ENCODE assay signal across 9 mouse cellular contexts in genomic region chr16:13673114-13673513, GRCm38 (mm10). TPM values are rescaled to one million over a fixed set of nuclear protein-coding genes. Genes with fewer than 3 reads are reported as not detected.
DNase-seq lines count a peak whose midpoint lies in the region; ATAC-seq lines count a peak whose summit lies in the region.
"Had no signal": no experiment of that assay in that cellular context is flagged by ENCODE, and none has a peak within 500 bp of the region (broad histone marks: within the 10 kb centered on the region; RNA-seq: fewer than 3 reads in every experiment).

No protein-coding gene starts in this region.

- no peak overlapping the region; the same call in 1 of the 2 replicates for H3K9ac ChIP-seq in kidney, embryonic 14.5 days (ENCODE audit: low read depth, low read length)
- no peak overlapping the region for H3K9ac ChIP-seq in embryonic facial prominence, embryonic 13.5 days
- no peak overlapping the region for H3K9ac ChIP-seq in intestine, embryonic 14.5 days (ENCODE audit: low read length)
- no peak overlapping the region for H3K9ac ChIP-seq in midbrain, embryonic 15.5 days

- 84% methylated on average over 5 of the region's 5 CpGs for WGBS in kidney, embryonic 14.5 days
- WGBS in embryonic facial prominence, embryonic 13.5 days, result 78% methylated on average over 5 of the region's 5 CpGs
- WGBS in intestine, embryonic 14.5 days, result 79% methylated on average over 5 of the region's 5 CpGs
- 83% methylated on average over 5 of the region's 5 CpGs for WGBS in midbrain, embryonic 15.5 days

- no peak for ATAC-seq in kidney, embryonic 14.5 days (ENCODE audit: low FRiP score, low TSS enrichment)
- no peak for ATAC-seq in embryonic facial prominence, embryonic 13.5 days (ENCODE audit: insufficient number of reproducible peaks, insufficient read depth, low FRiP score, low TSS enrichment, low read depth)
- ATAC-seq in intestine, embryonic 14.5 days (replicated peaks; ENCODE audit: low FRiP score, low TSS enrichment, low read depth), result no peak
- ATAC-seq in midbrain, embryonic 15.5 days (replicated peaks), result no peak

- H3K4me3 ChIP-seq in kidney, embryonic 14.5 days (ENCODE audit: low read length), result peak overlapping the region; percentile 97; the same call in 1 of the 2 replicates
- peak overlapping the region; percentile 97 for H3K4me3 ChIP-seq in embryonic facial prominence, embryonic 13.5 days
- peak overlapping the region; percentile 93 for H3K4me3 ChIP-seq in intestine, embryonic 14.5 days (ENCODE audit: low read depth, low read length)
- H3K4me3 ChIP-seq in midbrain, embryonic 15.5 days, result peak overlapping the region; percentile 95

- H3K4me1 ChIP-seq in kidney, embryonic 14.5 days (ENCODE audit: control insufficient read depth, insufficient read depth, low read length), result peaks cover 6% of the 10 kb centered on the region; the same call in 1 of the 2 replicates
- peaks cover 10% of the 10 kb centered on the region for H3K4me1 ChIP-seq in embryonic facial prominence, embryonic 13.5 days
- peaks cover 6% of the 10 kb centered on the region; the same call in 1 of the 2 replicates for H3K4me1 ChIP-seq in intestine, embryonic 14.5 days (replicated peaks; ENCODE audit: control insufficient read depth, insufficient read depth, low read length)
- peaks cover 13% of the 10 kb centered on the region for H3K4me1 ChIP-seq in midbrain, embryonic 15.5 days

- no peaks in the 10 kb centered on the region for H3K9me3 ChIP-seq in kidney, embryonic 14.5 days (ENCODE audit: control insufficient read depth, low read length)
- H3K9me3 ChIP-seq in embryonic facial prominence, embryonic 13.5 days, result no peaks in the 10 kb centered on the region
- no peaks in the 10 kb centered on the region for H3K9me3 ChIP-seq in intestine, embryonic 14.5 days (ENCODE audit: control insufficient read depth, low read length)
- H3K9me3 ChIP-seq in midbrain, embryonic 15.5 days, result no peaks in the 10 kb centered on the region

- peak overlapping the region; percentile 75 for H3K4me2 ChIP-seq in kidney, embryonic 14.5 days (replicated peaks; ENCODE audit: low read depth, low read length)
- H3K4me2 ChIP-seq in embryonic facial prominence, embryonic 13.5 days, result peak overlapping the region; percentile 77
- H3K4me2 ChIP-seq in intestine, embryonic 14.5 days (ENCODE audit: low read length), result peak overlapping the region; percentile 77
- H3K4me2 ChIP-seq in midbrain, embryonic 15.5 days, result peak overlapping the region; percentile 71

- no peak for DNase-seq in kidney, postnatal 36 days
- no peak for DNase-seq in intestine, embryonic 14.5 days (ENCODE audit: low spot score)
- no peak for DNase-seq in right cerebral cortex, postnatal 4 days
- no peak for DNase-seq in thymus, postnatal 0 days (ENCODE audit: low spot score)
- no peak for DNase-seq in spleen, adult 18-20 months

- no peak overlapping the region for H3K27ac ChIP-seq in kidney, embryonic 14.5 days (ENCODE audit: low read depth, low read length)
- no peak overlapping the region for H3K27ac ChIP-seq in embryonic facial prominence, embryonic 13.5 days
- no peak overlapping the region for H3K27ac ChIP-seq in intestine, embryonic 14.5 days (ENCODE audit: low read depth)
- H3K27ac ChIP-seq in midbrain, embryonic 15.5 days, result no peak overlapping the region

- peaks cover 21% of the 10 kb centered on the region for H3K36me3 ChIP-seq in kidney, embryonic 14.5 days (ENCODE audit: control insufficient read depth, insufficient read depth, low read length)
- peaks cover 19% of the 10 kb centered on the region for H3K36me3 ChIP-seq in embryonic facial prominence, embryonic 13.5 days
- H3K36me3 ChIP-seq in intestine, embryonic 14.5 days (ENCODE audit: control insufficient read depth, insufficient read depth, low read length), result peaks cover 23% of the 10 kb centered on the region
- peaks cover 20% of the 10 kb centered on the region for H3K36me3 ChIP-seq in midbrain, embryonic 15.5 days (replicated peaks)

- no peaks in the 10 kb centered on the region for H3K27me3 ChIP-seq in kidney, embryonic 14.5 days (ENCODE audit: control insufficient read depth, insufficient read depth, low read length)
- no peaks in the 10 kb centered on the region for H3K27me3 ChIP-seq in embryonic facial prominence, embryonic 13.5 days
- no peaks in the 10 kb centered on the region for H3K27me3 ChIP-seq in intestine, embryonic 14.5 days (replicated peaks; ENCODE audit: control insufficient read depth, insufficient read depth, low read length)
- H3K27me3 ChIP-seq in midbrain, embryonic 15.5 days (replicated peaks), result no peaks in the 10 kb centered on the region

RNA-seq across cellular contexts. Expression of gene 3110001I22Rik, which starts 1.4 kb away (rescaled TPM):
- 6.9 and 7.3 TPM in 2 replicates for polyA plus RNA-seq in kidney, embryonic 14.5 days (2014; fragmentation: Nextera tagmentation; extraction: Ambion mirVana)
- 6.2 and 7.1 TPM in 2 replicates for polyA plus RNA-seq in embryonic facial prominence, embryonic 13.5 days (2015; fragmentation: Nextera tagmentation; extraction: Ambion mirVana)
- 5.5 and 6.0 TPM in 2 replicates for polyA plus RNA-seq in intestine, embryonic 14.5 days (2014; fragmentation: Nextera tagmentation; extraction: Ambion mirVana)
- 6.5 and 7.4 TPM in 2 replicates for polyA plus RNA-seq in midbrain, embryonic 15.5 days (2015; fragmentation: Nextera tagmentation; extraction: Ambion mirVana)
- polyA plus RNA-seq in thymus, postnatal 0 days (2015; fragmentation: Nextera tagmentation; extraction: Ambion mirVana), result 8.5 TPM in 2 replicates

RNA-seq across cellular contexts. Expression of gene Bfar, which starts 1.5 kb away (rescaled TPM):
- polyA plus RNA-seq in kidney, embryonic 14.5 days (2014; fragmentation: Nextera tagmentation; extraction: Ambion mirVana), result 50.3 and 51.1 TPM in 2 replicates
- polyA plus RNA-seq in embryonic facial prominence, embryonic 13.5 days (2015; fragmentation: Nextera tagmentation; extraction: Ambion mirVana), result 47.6 and 53.1 TPM in 2 replicates
- polyA plus RNA-seq in intestine, embryonic 14.5 days (2014; fragmentation: Nextera tagmentation; extraction: Ambion mirVana), result 43.3 and 50.1 TPM in 2 replicates
- 54.9 and 56.4 TPM in 2 replicates for polyA plus RNA-seq in midbrain, embryonic 15.5 days (2015; fragmentation: Nextera tagmentation; extraction: Ambion mirVana)
- 39.4 and 40.5 TPM in 2 replicates for polyA plus RNA-seq in thymus, postnatal 0 days (2015; fragmentation: Nextera tagmentation; extraction: Ambion mirVana)

RNA-seq across cellular contexts. Expression of gene Parn, which starts 5.1 kb away (rescaled TPM):
- polyA plus RNA-seq in kidney, embryonic 14.5 days (2014; fragmentation: Nextera tagmentation; extraction: Ambion mirVana), result 25.6 and 42.1 TPM in 2 replicates
- polyA plus RNA-seq in embryonic facial prominence, embryonic 13.5 days (2015; fragmentation: Nextera tagmentation; extraction: Ambion mirVana), result 41.8 and 42.2 TPM in 2 replicates
- polyA plus RNA-seq in intestine, embryonic 14.5 days (2014; fragmentation: Nextera tagmentation; extraction: Ambion mirVana), result 40.6 and 41.4 TPM in 2 replicates
- polyA plus RNA-seq in midbrain, embryonic 15.5 days (2015; fragmentation: Nextera tagmentation; extraction: Ambion mirVana), result 30.2 and 31.2 TPM in 2 replicates
- 41.7 TPM in 2 replicates for polyA plus RNA-seq in thymus, postnatal 0 days (2015; fragmentation: Nextera tagmentation; extraction: Ambion mirVana)

RNA-seq across cellular contexts. Expression of gene Pla2g10, which starts 57.7 kb away (rescaled TPM):
- 0.13 TPM in 1 of 2 replicates, not detected in the other for polyA plus RNA-seq in kidney, embryonic 14.5 days (2014; fragmentation: Nextera tagmentation; extraction: Ambion mirVana)
- 0.15 TPM in 1 of 2 replicates, not detected in the other for polyA plus RNA-seq in embryonic facial prominence, embryonic 13.5 days (2015; fragmentation: Nextera tagmentation; extraction: Ambion mirVana)
- 0.31 and 0.46 TPM in 2 replicates for polyA plus RNA-seq in intestine, embryonic 14.5 days (2014; fragmentation: Nextera tagmentation; extraction: Ambion mirVana)
- 0.39 and 0.42 TPM in 2 replicates for polyA plus RNA-seq in midbrain, embryonic 15.5 days (2015; fragmentation: Nextera tagmentation; extraction: Ambion mirVana)
- 0.67 and 1.1 TPM in 2 replicates for polyA plus RNA-seq in thymus, postnatal 0 days (2015; fragmentation: Nextera tagmentation; extraction: Ambion mirVana)
- polyA plus RNA-seq: cerebellum, adult 2 months had no signal
